Mouse (Mus musculus) macrophage (primary cell): ENCODE measurements around the gene Dnm3. TPM values are rescaled to one million over a fixed set of nuclear protein-coding genes. Genes with fewer than 3 reads are reported as not detected.

Source experiments
- H3K27ac ChIP-seq: fragments of 350-480 bp; formaldehyde crosslinking; 2 replicates; pipeline ENCODE4 v1.9.0; 2021
- H3K36me3 ChIP-seq: fragments of 350-480 bp; formaldehyde crosslinking; 2 replicates; pipeline ENCODE4 v1.9.0; 2021; ENCODE audit errors: inconsistent target
- H3K4me3 ChIP-seq: fragments of 350-480 bp; formaldehyde crosslinking; 2 replicates; pipeline ENCODE4 v1.9.0; 2021; ENCODE audit errors: inconsistent target
- H3K79me2 ChIP-seq: fragments of 350-480 bp; formaldehyde crosslinking; 2 replicates; pipeline ENCODE4 v1.9.0; 2021; ENCODE audit errors: inconsistent target
- WGBS: methylation state at CpG from one replicate; pipeline ENCODE4 v1.1.7; 2026; ENCODE audit warnings: inconsistent platforms; ENCODE audit not compliant: missing documents; 5-methylcytosine and 5-hydroxymethylcytosine counted together
- polyA plus RNA-seq: library from polyadenylated mRNA; stranded (reverse); fragments of 250-400 nt; gene quantifications from 3 replicates; pipeline ENCODE4 v1.2.4, GENCODE M21; 2018; ENCODE audit warnings: inconsistent platforms

The Dnm3 gene
- polyA plus RNA-seq, 1 experiment from 2014 or later = not detected

DNA sequence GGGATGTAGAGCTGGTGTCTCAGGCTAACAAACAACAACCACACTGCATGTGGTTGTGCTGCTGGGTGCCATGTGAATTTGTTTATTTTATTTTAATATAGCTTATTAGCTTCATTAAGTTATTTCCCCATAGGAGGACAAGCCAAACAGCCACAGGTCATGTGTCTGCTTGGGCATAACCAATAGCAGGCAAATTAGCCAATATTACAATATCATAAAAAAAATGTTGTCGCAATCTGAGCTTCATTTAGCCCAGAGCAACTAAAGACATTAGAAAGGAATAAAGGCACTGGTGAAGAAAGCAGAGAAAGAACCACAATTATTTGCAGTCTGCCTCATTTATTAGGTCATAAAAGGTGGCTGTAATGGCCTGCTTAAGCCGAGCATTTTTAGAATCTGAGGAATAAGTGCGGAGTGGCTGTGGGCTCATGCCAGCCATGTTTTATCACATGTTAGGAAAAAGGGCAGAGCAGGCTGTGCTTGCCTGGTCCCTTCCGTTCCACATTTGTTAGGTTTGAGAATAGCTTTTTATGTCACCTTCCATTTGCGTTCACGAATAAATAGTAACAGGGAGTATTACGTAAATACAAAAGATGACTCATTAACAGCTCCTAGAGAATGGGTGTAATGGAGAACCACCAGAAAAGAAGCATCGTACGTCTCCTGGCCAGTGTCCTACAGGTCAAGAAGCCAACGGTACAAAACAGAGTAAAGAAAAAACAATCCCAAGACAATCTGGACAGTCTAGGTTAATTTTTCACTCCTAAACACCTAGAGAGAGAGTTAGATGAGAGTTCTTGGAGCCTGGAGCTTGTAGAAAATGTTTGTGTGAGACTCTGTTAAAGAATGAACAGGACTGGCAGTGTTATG is 376.6 kb downstream of the Dnm3 start:
- H3K27ac ChIP-seq = no peak overlapping the region
- H3K4me3 ChIP-seq = no peak overlapping the region
- no peaks in the 10 kb centered on the region for H3K36me3 ChIP-seq
- WGBS = 75% methylated on average over 10 of the region's 10 CpGs
- H3K79me2 ChIP-seq = no peaks in the 10 kb centered on the region

- WGBS = 92% methylated on average over 7 of the region's 7 CpGs
Observed at GRCm38 (mm10) chr1:162100033-162100820, 377.6 kb downstream of the Dnm3 start.

DNA sequence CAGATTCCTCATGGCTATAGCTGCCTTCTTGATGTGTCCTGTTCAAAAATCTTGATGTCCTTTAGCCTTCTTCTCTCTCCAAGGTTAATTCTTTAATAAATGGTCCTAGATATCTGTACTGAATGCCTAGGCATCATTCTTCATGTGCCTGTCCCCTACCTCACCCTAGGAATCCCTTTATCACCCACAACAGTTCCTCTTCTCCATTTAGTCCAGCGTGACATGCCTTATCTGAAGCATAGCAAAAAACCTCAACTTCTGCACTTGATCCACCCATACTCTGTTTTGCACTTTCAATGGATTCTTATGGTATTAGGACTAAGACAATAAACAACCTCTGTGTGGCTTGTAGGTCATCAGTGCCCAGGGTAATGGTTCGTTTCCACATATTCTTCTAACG is 378.6 kb downstream of the Dnm3 start:
- Histone ChIP-seq H3K27ac (no peak overlapping the region), H3K79me2 (no peaks in the 10 kb centered on the region), H3K36me3 (no peaks in the 10 kb centered on the region), H3K4me3 (no peak overlapping the region)
- 44% methylated on average over 3 of the region's 3 CpGs for WGBS

More at GRCm38 (mm10) chr1:162100033-162100820, 377.6 kb downstream of the Dnm3 start:
- Histone ChIP-seq H3K36me3 (no peaks in the 10 kb centered on the region), H3K79me2 (no peaks in the 10 kb centered on the region), H3K27ac (no peak overlapping the region), H3K4me3 (no peak overlapping the region)

- no peak overlapping the region for H3K4me3 ChIP-seq
- H3K79me2 ChIP-seq = no peaks in the 10 kb centered on the region
- WGBS = 91% methylated on average over 8 of the region's 8 CpGs
- no peak overlapping the region for H3K27ac ChIP-seq
- H3K36me3 ChIP-seq = no peaks in the 10 kb centered on the region
Observed at GRCm38 (mm10) chr1:162094523-162095272, 383.1 kb downstream of the Dnm3 start.

DNA sequence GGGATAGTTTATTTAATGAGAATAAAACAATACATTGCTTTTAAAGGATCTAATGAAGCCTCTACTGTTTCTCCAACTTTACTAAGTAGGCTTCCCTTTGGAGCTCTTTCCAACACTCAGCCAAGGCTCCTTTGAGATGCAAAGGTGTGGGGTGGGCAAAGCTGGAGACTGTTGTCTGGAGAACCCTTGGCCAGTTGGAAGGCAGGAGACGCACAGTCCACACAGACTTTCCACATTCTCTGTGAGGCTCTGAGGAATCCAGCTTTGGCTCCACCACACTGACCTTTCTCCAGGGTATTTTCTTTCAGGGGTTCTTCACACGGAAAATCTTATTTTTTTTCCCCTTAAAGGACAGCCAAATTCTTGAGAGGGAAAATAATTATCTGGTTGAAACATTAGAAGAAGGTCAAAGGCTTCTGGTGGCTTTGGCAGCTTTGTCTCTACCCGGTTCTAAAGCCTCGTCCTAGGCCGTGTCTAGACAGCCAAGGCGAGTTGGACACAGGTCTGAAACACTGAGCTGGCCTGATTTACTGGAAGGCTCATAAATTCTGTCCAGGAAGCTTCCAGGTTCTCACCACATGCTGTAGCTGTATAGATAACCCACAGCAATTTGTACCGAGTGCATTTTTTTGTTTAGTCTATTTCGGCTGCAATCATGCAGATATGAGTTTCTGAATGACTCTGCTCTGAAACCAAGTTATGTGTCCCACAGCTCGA is 383.9 kb downstream of the Dnm3 start:
- H3K27ac ChIP-seq = no peak overlapping the region
- H3K4me3 ChIP-seq = no peak overlapping the region
- H3K79me2 ChIP-seq = no peaks in the 10 kb centered on the region
- WGBS = 62% methylated on average over 9 of the region's 9 CpGs
- no peaks in the 10 kb centered on the region for H3K36me3 ChIP-seq

DNA sequence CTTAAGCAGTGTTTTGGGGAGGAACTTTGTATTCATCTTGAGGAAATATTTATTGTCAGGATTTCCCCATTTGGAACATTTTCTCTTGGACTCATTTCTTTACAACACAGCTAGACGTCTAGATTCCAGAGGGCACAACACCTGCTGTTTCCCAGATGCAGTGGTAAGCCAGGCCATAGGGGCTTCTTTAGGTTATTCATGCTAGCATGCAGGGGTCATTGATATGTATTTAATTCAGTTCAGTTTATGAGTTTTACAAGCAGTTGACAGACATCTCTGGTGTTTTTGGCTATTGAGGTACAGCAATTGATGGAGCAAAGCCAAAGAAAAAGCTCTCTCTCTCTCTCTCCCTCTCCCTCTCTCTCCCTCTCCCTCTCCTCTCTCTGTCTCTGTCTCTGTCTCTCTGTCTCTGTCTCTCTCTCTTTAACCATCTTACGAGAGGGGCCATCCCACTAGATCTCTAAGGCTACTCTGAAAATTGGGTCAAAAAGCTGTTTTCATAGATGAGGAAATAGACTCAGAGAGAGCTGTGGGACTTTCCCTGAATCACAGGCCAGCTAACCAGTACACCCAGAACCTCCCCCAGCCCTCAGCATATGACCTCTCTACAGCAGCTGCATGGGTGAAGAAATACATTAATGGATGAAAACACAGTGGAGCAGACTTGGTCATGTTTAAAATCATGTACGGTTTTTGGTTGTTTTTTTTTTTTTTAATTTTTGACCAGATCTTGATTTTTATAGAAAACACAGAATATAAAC is 384.8 kb downstream of the Dnm3 start:
- H3K36me3 ChIP-seq = no peaks in the 10 kb centered on the region
- 91% methylated on average over 3 of the region's 3 CpGs for WGBS
- no peak overlapping the region for H3K27ac ChIP-seq
- H3K79me2 ChIP-seq = no peaks in the 10 kb centered on the region
- H3K4me3 ChIP-seq = no peak overlapping the region

DNA sequence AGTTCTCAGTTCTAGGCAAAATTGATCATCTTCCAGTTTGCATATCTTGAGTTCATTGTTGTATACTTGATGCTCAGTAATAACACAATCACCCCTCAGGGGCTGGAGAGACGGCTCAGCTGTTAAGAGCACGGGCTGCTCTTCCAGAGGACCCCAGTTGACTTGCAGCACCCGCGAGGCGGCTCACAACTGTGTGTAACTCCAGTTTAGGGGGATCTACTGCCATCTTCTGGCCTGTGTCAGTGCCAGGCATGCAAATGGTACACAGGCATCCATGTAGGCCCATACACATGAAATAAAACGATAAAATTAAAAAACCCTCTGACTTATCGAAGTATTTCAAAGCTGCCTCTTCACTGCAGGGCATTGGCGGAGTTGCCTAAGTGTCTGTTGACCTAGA is 385.4 kb downstream of the Dnm3 start:
- WGBS = 95% methylated on average over 8 of the region's 8 CpGs
- H3K79me2 ChIP-seq = no peaks in the 10 kb centered on the region

GRCm38 (mm10) chr1:162083886-162084478 is 393.9 kb downstream of the Dnm3 start:
- WGBS = 89% methylated on average over 9 of the region's 9 CpGs

More for the DNA sequence above, 385.4 kb downstream of the Dnm3 start:
- Histone ChIP-seq H3K36me3 (no peaks in the 10 kb centered on the region), H3K4me3 (no peak overlapping the region), H3K27ac (no peak overlapping the region)

DNA sequence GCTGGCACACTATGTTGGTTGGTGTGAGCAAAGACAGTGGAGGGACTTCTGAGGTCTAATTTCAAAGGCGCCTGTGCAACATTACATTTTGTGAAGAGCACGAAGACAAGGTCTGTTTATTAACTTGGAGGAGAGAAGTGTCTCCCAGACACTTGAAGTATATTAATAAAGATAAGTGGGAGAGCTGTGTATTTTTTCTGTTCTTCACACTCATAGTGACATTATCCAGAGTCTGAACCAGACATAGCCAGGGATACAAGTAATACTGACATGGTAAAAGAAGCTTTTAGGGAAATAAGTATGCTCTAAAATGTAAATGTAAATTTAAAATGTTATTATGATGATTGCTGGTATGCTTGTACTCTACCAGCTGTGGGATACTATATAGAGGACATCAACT is 394.5 kb downstream of the Dnm3 start:
- no peaks in the 10 kb centered on the region for H3K79me2 ChIP-seq
- no peak overlapping the region for H3K27ac ChIP-seq
- H3K36me3 ChIP-seq = no peaks in the 10 kb centered on the region
- WGBS = 86% methylated on average over 2 of the region's 2 CpGs
- no peak overlapping the region for H3K4me3 ChIP-seq

More at GRCm38 (mm10) chr1:162083886-162084478, 393.9 kb downstream of the Dnm3 start:
- H3K4me3 ChIP-seq = no peak overlapping the region
- no peak overlapping the region for H3K27ac ChIP-seq
- no peaks in the 10 kb centered on the region for H3K36me3 ChIP-seq
- H3K79me2 ChIP-seq = no peaks in the 10 kb centered on the region

DNA sequence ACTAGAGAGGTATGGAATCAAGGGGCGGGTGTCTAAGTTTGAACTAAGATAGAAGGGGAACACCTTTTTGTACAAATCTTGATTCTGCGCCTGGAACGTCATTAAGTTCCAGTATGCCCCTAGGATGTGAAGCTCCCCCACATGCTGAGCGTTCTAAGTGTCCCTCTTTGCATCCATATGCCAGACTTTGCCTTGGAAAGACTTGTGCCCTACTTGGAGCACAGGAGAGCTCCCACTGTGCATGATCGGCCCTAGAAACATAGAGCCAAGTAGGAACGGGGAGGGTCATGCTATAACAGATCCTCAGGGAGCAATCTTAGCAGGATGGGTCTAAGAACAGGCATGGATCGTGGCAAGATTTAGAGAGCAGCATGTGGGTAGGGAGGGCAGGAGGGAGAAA is 395.1 kb downstream of the Dnm3 start:
- Histone ChIP-seq H3K79me2 (no peaks in the 10 kb centered on the region), H3K27ac (no peak overlapping the region), H3K36me3 (no peaks in the 10 kb centered on the region), H3K4me3 (no peak overlapping the region)
- WGBS = 91% methylated on average over 7 of the region's 7 CpGs

DNA sequence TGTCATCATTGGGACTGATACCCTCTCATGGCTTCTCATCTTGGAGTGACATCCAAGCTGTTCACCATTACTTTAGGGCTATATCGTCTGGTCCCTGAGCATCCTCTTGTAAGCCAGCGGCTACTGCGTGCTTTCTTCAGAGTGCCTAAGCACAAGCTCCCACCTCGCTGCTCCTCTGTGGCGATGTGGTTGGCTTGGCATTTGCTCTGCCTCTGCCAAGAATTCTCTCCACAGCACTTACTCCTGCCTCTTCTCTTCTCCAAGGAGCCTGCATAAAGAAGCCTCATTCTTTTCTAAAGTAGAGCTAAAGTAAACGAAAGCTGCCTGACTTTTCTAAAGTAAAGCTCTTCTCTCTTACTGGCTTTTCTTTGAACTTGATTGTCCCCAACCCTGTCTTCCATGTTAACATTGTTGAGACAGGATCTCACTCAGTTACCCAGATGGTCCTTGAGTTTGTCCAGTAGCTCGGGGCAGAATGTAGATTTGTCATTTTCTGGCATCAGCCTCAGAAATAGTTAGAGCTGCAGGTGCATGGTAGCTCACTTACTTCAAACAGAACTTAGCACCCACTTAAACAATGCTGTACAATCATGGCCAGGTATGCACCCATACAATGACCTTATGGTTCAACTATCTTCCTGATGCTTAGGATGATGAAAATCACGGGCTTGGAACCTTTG is 396.0 kb downstream of the Dnm3 start:
- 89% methylated on average over 8 of the region's 8 CpGs for WGBS
- H3K4me3 ChIP-seq = no peak overlapping the region

GRCm38 (mm10) chr1:162079989-162080388 is 397.8 kb downstream of the Dnm3 start:
- Histone ChIP-seq H3K79me2 (no peaks in the 10 kb centered on the region), H3K4me3 (no peak overlapping the region), H3K27ac (no peak overlapping the region), H3K36me3 (no peaks in the 10 kb centered on the region)
- WGBS = 98% methylated on average over 7 of the region's 7 CpGs

More for the DNA sequence above, 396.0 kb downstream of the Dnm3 start:
- no peaks in the 10 kb centered on the region for H3K36me3 ChIP-seq
- H3K27ac ChIP-seq = no peak overlapping the region
- no peaks in the 10 kb centered on the region for H3K79me2 ChIP-seq

DNA sequence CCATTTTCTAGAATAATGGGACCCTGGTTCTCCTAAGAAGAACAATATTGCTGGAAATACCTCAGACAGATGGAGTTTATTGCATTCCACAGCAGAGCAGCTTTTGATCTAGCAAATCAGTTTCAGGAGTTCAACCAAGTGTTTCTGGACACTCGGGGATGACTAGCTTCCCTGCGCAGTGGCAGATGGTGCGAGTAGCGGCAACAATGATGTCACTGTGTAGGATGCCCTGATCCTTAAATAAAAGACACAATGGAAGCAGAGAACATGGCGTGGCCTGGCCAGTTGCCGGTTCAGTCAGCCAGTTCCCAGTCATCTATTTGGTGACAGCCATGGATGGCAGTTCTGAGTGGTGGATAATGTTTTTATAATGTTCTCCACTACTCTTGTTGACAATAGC is 400.4 kb downstream of the Dnm3 start:
- no peak overlapping the region for H3K4me3 ChIP-seq
- no peaks in the 10 kb centered on the region for H3K36me3 ChIP-seq
- H3K79me2 ChIP-seq = no peaks in the 10 kb centered on the region
- H3K27ac ChIP-seq = no peak overlapping the region
- WGBS = 96% methylated on average over 6 of the region's 6 CpGs
